Mouse (Mus musculus): Measurements from ENCODE around the gene Prep.
A peak's percentile ranks its signal among the peaks of the same experiment; 100 is the strongest.
"Not testable (repeated sequence)": the region's sequence is repeated elsewhere in the genome, so short reads cannot be mapped to it uniquely, and the experiment has no call there.

Prep gene

GRCm38 (mm10) chr10:45076585-45076984 is 9.6 kb downstream of the Prep start:
- DNase-seq (ENCODE audit: low read depth, low spot score): no peak

GRCm38 (mm10) chr10:45077353-45077752 is 10.3 kb downstream of the Prep start:
- no peak for DNase-seq (ENCODE audit: low read depth, low spot score)

DNA sequence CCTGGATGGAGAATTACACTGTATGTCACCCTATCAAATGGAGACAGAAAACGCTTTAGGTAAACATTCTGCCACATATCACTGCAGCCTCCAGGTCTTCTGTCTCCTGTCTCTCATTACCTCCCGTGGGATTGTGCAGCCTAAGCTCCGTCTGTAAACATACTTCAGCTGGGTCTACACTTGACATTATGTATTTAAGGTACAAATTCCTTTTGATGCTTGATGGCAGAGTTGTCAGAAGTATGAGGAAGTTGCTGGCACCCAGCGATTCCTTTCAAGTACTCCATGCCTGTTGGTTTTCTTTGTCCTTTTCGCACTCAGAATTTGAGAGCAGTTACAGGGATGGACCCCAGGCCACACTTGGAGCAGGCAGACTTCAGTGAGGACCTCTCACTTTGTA is 12.8 kb downstream of the Prep start:
- DNase-seq (ENCODE audit: low read depth, low spot score): no peak

DNA sequence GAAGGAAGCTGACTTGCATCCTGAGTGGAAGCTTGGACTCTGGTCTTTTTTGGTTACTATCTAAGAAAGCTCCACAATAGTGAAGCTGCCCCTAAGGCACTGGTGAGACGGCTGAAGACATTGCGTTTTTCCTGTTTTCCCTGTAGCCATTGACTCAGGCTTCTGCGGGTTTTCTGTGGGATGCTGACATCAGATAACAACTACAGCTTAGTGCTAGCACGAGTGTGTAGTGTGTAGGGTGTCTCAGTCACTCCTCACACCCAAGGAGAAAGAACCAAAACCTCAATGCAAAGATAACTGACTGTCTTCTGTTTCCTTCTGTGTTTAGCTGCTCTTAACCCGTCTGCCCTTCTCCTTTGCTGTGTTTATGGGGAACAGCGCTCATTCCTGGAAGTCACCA is 13.5 kb downstream of the Prep start:
- DNase-seq (ENCODE audit: low read depth, low spot score): no peak

DNA sequence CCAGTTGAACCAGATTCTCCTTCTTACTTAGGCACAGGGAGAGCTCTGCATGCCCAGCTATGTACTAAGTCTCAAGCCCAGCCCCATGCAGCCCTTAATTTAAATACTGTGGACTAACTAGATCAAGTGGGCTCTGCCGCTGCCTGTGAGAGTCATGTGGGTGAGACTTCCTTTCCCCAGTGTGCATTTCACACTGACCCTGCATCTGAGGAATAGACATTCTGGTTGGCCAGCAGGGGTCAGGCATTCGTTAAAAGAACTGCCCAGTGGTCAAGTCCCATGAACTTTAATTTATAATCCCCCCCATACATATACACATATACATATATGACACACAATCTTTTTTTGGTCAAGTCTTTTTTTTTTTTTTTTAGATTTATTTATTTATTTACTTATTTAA is 15.7 kb downstream of the Prep start:
- no peak for DNase-seq (ENCODE audit: low read depth, low spot score)

DNA sequence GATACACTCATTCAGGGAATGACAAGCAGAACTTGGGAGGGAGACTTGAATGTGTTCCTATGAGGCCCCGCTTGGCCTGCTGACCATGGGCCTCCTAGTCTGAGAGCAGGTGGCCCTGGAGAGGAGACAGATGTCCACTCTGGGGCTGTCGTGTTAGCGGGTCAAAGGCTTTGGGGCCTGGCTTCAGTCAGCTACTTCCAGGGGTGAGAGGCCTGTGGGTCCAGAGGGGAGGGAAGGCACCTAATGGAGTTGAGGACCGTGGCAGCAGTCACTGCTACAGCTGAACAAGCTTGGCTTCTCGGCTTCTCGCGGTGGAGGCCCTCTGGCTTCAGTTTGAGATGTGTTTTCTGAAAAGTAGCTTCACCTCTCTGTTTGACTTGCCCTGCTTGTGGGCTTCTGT is 17.0 kb downstream of the Prep start:
- DNase-seq (ENCODE audit: low read depth, low spot score): not testable (repeated sequence)

DNA sequence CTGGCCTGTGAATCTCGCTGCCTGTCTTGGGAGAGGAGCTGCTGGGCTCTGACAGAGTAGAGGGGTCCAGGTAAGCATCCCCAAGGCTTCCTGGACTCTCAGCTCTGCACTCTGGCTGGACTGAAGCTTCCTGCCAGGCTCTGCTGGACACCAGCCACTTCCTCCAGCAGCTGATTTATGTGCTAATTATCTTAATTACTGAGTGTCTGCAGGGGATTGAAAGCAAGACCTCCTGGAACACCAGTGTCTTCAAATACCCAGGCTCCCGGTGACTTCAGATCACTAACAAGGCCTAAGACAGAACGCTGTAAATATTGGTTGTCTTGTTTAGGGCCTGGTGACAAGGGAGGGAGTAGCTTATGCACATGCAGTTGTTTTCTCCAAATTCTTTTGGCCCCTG is 17.5 kb downstream of the Prep start:
- no peak for DNase-seq (ENCODE audit: low read depth, low spot score)

DNA sequence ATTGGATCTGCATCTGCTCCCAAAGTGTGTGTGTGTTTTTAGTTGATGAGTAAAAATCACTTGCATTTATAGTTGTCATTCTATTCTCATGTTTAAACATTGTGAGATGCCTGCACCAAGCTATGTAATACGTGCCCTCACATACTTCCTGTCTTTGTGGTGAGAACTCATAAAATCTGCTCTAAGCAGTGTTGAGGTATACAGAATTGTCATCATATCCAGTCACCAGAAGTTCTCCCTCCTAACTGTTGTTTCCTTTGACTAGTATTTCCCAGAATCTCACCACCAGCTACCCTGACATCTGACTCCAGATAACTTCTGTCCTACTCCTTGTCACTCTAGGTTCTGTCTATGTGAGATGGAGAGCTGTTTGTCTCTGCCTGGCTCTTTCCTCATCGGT is 18.3 kb downstream of the Prep start:
- no peak for DNase-seq (ENCODE audit: low read depth, low spot score)

- DNase-seq (ENCODE audit: low read depth, low spot score): no peak
Observed at GRCm38 (mm10) chr10:45086637-45087036, 19.6 kb downstream of the Prep start.

DNA sequence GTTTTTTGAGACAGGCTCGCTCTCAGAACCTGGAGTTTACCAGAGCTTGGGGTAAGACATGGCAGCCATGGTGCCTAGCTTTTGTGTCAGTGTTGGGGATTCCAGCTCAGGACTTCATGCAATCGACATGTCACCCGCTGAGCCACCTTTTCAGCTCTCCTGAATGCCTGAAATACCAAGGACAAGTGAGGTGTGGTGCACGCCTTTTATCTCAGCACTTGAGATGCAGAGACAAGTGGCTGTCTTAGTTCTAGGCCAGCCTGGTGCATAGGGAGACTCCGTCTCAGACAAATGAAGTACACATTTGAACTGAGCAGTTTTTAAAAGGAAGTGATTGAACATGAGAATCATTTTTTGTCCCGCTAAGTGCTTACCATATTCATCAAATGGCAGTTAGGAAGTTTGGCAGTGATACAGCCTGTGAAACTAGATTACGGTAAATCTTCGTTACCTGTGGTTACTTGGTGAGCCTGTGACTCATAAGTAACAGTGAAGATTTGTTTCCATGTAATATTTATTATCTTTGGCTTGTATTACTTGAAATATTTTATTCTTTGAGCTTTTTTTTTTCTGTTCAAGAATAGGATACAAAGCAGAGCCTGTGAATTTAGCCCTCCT is 24.6 kb downstream of the Prep start:
- no peak for DNase-seq (ENCODE audit: low read depth, low spot score)

DNA sequence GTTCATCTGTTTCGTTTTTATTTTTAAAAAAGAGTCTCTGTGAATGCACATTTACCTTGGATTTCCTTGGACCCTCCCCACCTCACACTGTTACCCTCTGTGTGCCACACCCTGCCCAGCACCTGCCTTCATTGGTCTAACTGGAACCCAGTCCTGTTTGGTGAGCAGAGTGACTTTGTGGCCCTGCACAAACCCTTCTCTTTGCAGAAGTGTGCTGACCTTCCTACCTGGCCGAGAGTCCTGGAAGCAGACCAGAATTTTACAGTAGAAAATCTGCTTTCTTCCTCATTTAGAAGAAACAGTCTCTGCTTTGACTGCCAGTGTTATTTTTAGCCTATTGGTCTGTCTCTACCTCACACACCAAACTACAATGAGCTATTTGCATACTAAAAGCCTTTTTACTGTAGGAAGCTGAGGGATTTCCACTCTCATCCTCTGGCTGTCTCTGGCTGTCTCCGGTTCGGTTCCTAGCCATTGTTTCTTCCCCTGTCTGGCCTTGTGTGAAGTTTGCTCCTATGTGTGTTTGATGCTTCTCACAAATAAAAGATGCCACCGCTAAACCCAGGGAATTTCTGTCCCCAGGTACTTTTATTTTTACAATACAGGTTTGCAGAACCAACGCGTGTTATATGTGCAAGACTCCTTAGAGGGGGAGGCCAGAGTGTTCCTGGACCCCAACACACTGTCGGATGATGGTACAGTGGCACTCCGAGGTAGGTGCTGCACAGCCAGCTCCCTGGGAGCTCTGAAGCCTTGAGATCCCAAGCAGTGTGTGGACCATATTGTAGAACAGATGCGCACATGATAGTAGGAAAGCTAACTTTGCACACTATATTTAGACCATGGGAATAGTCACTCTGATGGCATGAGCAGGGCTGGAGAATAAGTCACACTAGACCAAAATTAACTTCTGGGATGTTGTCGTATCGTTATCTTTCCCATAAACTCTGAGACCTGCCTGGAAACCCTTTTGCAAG is 25.4 kb downstream of the Prep start:
- DNase-seq (ENCODE audit: low read depth, low spot score): peak; percentile 54

DNA sequence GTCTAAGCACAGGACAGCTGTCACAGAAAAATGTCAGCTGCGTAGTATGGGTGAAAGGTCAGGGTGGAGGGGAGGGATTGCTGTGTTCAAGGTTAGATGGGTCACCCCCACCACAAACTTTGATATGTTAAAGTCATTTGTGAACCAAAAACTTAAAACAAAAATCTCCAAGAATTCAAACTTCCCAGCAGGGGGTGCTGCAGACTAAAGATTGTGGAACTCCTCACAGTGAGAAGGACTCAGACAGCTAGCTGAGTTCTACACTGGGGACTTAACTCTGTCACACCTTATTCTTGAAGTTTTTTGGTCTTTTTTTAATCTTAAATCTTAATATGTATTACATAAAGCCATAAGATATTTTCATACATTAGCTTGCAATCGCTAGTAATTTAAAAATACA is 31.7 kb downstream of the Prep start:
- peak; percentile 65 for DNase-seq (ENCODE audit: low read depth, low spot score)

DNA sequence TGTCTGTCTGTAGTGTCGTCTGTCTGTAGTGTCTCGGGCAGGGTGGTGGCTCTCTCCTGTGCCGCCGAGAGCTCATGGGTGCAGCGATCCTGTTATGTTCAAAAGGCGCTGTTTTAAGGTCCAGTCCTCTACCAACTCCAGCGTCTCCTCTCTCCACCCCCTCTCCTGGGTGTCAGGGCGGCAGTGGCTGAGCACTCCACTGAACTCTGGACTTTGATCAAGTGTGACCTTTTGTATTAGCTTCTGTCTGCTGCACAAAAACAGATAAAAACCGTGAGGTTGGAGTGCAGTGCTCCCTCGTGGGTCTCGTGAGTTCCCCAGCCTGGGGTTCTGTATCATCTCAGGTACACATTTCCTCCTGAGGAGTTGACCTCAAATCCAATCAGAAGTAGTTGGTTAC is 33.5 kb downstream of the Prep start:
- DNase-seq (ENCODE audit: low read depth, low spot score): no peak

GRCm38 (mm10) chr10:45103184-45103583 is 36.2 kb downstream of the Prep start:
- no peak for DNase-seq (ENCODE audit: low read depth, low spot score)

DNA sequence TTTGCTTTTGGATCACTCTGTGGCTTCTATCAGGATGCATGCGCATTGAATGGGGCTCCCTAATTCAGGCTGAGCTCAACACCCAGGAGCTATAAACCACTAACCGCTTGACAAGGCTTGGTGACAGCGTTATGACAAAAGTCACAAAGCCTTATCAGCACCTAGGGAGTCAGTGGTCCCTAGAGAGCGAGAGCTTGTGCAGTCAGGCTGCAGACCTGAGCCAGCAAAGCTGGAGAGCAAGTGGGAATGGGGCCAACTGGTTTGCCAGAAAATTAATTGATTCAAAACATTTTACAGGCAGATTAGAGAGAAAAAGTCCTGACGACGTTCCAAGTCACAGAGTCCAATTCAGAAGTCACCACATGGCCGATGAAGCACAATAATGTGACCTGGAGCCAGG is 37.1 kb downstream of the Prep start:
- peak; percentile 56 for DNase-seq (ENCODE audit: low read depth, low spot score)

DNA sequence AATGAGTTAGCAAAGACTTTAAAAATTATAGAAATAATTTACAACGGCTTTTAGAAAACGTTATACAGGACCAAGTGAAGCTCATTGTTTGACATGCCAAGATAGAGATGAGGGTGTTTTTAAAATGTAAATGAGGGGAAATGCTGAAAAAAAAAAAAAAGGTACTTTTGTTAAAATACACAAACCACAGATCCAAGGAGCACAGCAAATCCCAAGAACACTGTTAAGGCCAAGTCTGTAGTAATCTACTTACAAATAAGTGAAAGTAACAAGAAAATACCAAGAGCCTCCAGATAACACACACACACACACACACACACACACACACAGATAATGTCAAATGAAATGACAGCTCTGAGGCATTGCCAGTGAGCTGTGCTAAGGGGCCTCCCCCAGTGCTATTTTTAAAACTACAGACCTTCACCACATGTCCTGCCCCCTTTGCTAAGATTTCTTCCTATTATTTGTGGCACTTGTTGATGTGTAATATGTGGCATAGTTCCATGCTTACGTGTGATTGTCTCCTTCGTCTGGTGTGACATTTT is 37.6 kb downstream of the Prep start:
- DNase-seq (ENCODE audit: low read depth, low spot score): no peak

GRCm38 (mm10) chr10:45106541-45106940 is 39.5 kb downstream of the Prep start:
- DNase-seq (ENCODE audit: low read depth, low spot score): no peak

DNA sequence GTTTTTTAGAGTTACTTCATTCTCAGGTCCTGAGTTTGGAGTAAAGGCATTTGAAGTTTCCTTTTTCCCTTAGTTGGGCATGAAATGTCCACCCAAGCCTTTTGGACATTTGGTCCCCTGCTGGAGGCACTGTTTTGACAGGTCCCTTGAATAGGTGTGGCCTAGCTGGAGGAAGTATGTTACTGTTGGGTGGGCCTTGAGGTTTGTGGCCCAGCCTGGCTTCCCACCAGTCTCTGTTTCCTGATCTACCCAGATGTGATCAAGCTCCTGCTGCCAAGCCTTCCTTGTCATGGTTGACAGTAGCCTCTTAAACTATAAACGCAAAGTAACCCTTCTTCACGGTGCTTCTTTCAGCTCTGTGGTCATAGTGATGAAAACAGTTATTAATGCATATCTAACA is 40.3 kb downstream of the Prep start:
- no peak for DNase-seq (ENCODE audit: low read depth, low spot score)

GRCm38 (mm10) chr10:45109041-45109440 is 42.0 kb downstream of the Prep start:
- DNase-seq (ENCODE audit: low read depth, low spot score): no peak

DNA sequence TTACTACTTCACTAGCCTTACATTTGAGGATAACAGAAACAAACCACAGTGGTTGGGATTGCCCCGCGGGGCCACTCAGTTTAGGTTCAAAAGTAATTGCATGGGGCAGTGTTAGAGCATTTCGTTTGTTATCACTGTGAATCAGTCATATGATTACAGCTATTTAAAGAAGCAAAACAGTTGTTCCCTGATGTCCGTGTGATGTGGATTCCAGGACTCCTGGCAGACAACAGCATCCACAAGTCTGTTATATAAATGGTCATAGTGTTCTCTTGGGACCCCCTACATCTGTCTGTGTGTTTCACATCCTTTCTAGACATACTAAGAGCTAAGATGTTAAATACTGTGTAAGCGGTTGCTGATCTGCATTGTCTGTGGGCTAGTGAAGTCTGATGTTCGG is 43.0 kb downstream of the Prep start:
- no peak for DNase-seq (ENCODE audit: low read depth, low spot score)

- no peak for DNase-seq (ENCODE audit: low read depth, low spot score)
Observed at GRCm38 (mm10) chr10:45112927-45113326, 45.9 kb downstream of the Prep start.

GRCm38 (mm10) chr10:45114462-45114861 is 47.5 kb downstream of the Prep start:
- DNase-seq (ENCODE audit: low read depth, low spot score): peak; percentile 60

DNA sequence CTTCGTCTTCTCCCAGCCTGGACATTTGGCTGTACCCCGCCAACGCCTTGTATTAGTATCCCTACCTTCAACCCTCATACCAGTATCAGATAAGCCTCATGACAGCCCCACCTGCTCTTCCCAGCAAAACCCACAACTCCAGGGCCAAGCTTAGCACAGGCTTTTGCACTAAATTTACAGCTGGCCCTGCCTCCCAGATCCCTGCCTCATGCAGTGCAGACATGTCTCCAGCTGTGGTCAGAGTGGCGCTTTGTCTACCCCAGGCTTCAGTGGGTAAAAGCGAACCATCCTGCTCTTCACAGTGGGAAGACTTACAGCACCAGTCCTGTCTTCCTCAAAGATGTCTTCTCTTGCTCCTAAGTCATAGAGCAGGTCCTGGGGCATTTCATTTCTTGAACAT is 49.8 kb downstream of the Prep start:
- no peak for DNase-seq (ENCODE audit: low read depth, low spot score)

Measured in brain, adult 2 months (tissue).